In the genomic region with DNA sequence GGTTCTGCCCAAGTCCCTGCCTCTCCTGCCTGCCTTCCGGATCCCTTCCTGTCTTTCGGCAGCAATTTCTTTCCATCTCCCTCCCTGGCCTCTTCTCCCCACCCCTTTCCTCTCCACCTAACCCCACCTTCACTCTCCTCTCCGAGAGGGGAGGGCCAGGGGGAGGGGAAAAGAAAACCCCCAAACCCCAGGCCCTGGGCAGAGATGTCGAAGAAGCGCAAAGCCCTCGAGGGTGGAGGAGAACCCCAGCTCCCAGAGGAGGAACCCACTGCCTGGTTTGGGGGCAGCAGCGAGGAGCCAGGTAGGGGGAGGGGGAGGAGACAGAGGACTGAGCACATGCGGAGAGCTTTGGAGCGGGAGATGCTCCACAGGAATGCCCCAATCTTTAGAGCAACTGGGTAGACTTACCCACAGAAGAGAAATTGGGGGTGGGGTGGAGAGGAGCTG, we compare ENCODE assay signal across 14 mouse cellular contexts. TPM values are rescaled to one million over a fixed set of nuclear protein-coding genes. Genes with fewer than 3 reads are reported as not detected.
DNase-seq lines count a peak whose midpoint lies in the region; ATAC-seq and TF ChIP-seq lines count a peak whose summit lies in the region.
"Had no signal": no experiment of that assay in that cellular context is flagged by ENCODE, and none has a peak within 500 bp of the region (broad histone marks: within the 10 kb centered on the region; RNA-seq: fewer than 3 reads in every experiment).

No protein-coding gene starts in this region.

- TF ChIP-seq POLR2A in limb, embryonic 14.5 days (IDR thresholded peaks at IDR 0.05; ENCODE audit: borderline replicate concordance, extremely low read depth, insufficient read depth, insufficient read length): no peak

- H3K9ac ChIP-seq in limb, embryonic 14.5 days (ENCODE audit: low read depth, low read length, severe bottlenecking): no peak overlapping the region
- H3K9ac ChIP-seq: liver, embryonic 12.5 days had no signal

- peak overlapping the region; percentile 45; the same call in 1 of the 2 replicates for H3K4me3 ChIP-seq in limb, embryonic 14.5 days (replicated peaks; ENCODE audit: low read length)
- H3K4me3 ChIP-seq: liver, embryonic 12.5 days had no signal

- peak; percentile 15; the same call in 1 of the 2 replicates for ATAC-seq in frontal cortex, adult (ENCODE audit: low TSS enrichment)
- ATAC-seq in limb, embryonic 14.5 days (ENCODE audit: low FRiP score, low read depth): no peak
- ATAC-seq: liver, embryonic 12.5 days; Patski had no signal

- no peaks in the 10 kb centered on the region for H3K36me3 ChIP-seq in limb, embryonic 14.5 days (ENCODE audit: control insufficient read depth, insufficient read depth, low read length)
- H3K36me3 ChIP-seq: liver, embryonic 12.5 days had no signal

- WGBS in limb, embryonic 14.5 days: 12% methylated on average over 8 of the region's 9 CpGs

- H3K27me3 ChIP-seq in limb, embryonic 14.5 days (ENCODE audit: control insufficient read depth, insufficient read depth, low read length): peaks cover 46% of the 10 kb centered on the region

- H3K4me2 ChIP-seq in limb, embryonic 14.5 days (replicated peaks; ENCODE audit: low read depth, low read length, severe bottlenecking): 0 out of 2 replicates have a peak overlapping the region, but pooled peaks have one; percentile 97
- H3K4me2 ChIP-seq: liver, embryonic 12.5 days had no signal

- H3K27ac ChIP-seq in limb, embryonic 14.5 days (replicated peaks; ENCODE audit: low read depth, low read length): no peak overlapping the region
- H3K27ac ChIP-seq: liver, embryonic 12.5 days had no signal

- peaks cover 15% of the 10 kb centered on the region; the same call in 1 of the 2 replicates for H3K4me1 ChIP-seq in limb, embryonic 14.5 days (ENCODE audit: control insufficient read depth, insufficient read depth, low read length)

- no peak for DNase-seq in frontal cortex, postnatal 25 days (ENCODE audit: low spot score in 2 of 2)
- DNase-seq in left cerebral cortex, adult 18-20 months (ENCODE audit: low spot score in 2 of 2): peak; percentile 43 to 45
- no peak for DNase-seq in left cerebral cortex, adult 11 months (ENCODE audit: low spot score)
- peak; percentile 72 for DNase-seq in cerebellum, adult 8-10 months
- DNase-seq in limb, embryonic 14.5 days (ENCODE audit: low spot score): no peak
- no peak for DNase-seq in adipocyte (ENCODE audit: low spot score)
- no peak for DNase-seq in heart, postnatal 25 days (ENCODE audit: low spot score)
- DNase-seq: B cell, adult 2 months; heart, postnatal 4 days; kidney, postnatal 10 days had no signal

- intact Hi-C loops in heart, postnatal 25 days (cut with DNase I): no loop called here

- no peaks in the 10 kb centered on the region for H3K9me3 ChIP-seq in limb, embryonic 14.5 days (ENCODE audit: control insufficient read depth, low read length)
- H3K9me3 ChIP-seq: liver, embryonic 12.5 days had no signal

RNA-seq across cellular contexts. Expression of a gene that starts 1.7 kb away (rescaled TPM):
- total RNA-seq in left cerebral cortex, adult 18-20 months (2021): 100 to 1,000 TPM in 1 of 2 experiments, 10 to 100 TPM in 1; 82.9 to 134 TPM
- polyA plus RNA-seq in limb, embryonic 14.5 days (2012; rRNA removed): 5.0 and 5.8 TPM in 2 replicates
- 3.1 and 3.8 TPM in 2 replicates for polyA plus RNA-seq in limb, embryonic 14.5 days (2014; fragmentation: Nextera tagmentation; extraction: Ambion mirVana)
- total RNA-seq in heart, postnatal 25 days (2021): 1 to 10 TPM; 2.5 to 4.5 TPM

RNA-seq across cellular contexts. Expression of a gene that starts 39.9 kb away (rescaled TPM):
- total RNA-seq in left cerebral cortex, adult 18-20 months (2021): not detected
- polyA plus RNA-seq in limb, embryonic 14.5 days (2012; rRNA removed): not detected in 2 replicates
- not detected in 2 replicates for polyA plus RNA-seq in limb, embryonic 14.5 days (2014; fragmentation: Nextera tagmentation; extraction: Ambion mirVana)
- total RNA-seq in heart, postnatal 25 days (2021): not detected
- total RNA-seq: heart, postnatal 4 days had no signal
- polyA plus RNA-seq: liver, embryonic 12.5 days; neural tube, embryonic 14.5 days had no signal

Comparison
In these comparisons a context has a peak if more than half of its experiments do, and no peak if none do; other contexts are left out.
1. DNase-seq: peak in left cerebral cortex, adult 18-20 months (2 of 2) and cerebellum, adult 8-10 months (single experiment); none in frontal cortex, postnatal 25 days (0 of 2), left cerebral cortex, adult 11 months (single experiment), limb, embryonic 14.5 days (single experiment), adipocyte (single experiment) and heart, postnatal 25 days (single experiment).
2. RNA of a gene that starts 1.7 kb away (total RNA-seq): 82.9 to 134 TPM in left cerebral cortex, adult 18-20 months; 2.5 to 4.5 TPM in heart, postnatal 25 days; every median in the first group is over 10 times any median in the second.